Mouse (Mus musculus): ENCODE data around the gene Tmf1.

Gene Tmf1

DNA sequence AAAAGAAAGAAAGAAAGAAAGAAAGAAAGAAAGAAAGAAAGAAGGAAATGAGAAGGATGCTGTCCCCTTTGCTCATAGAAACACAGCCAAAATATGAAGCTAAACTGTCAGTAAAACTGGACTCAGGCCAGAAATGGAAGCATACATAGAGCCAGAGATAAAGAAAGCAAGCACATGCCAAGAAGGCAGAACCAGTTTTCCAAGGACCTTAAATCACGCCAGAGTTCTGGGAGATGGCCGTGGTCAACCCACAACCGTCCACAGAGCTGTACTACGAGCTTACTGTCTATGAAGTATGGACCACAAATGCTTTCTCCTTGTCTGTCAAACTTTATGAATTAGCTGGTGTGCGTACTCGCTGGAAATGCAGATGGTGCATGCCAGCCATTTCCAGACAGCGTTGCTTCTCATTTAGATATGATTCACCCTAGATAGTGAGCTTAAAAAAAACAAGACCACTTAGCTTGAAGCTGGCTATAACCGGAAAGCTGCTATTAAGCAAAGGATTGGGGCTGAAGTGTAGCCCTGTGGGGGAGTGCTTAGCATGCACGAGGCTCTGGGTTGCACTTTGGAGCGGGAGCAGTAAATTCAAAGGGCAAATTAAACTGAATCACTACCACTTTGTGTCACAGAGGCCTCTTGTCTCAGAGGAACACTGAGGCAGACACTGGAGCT is 54.4 kb downstream of the Tmf1 start:
- in situ Hi-C loops (cut with MboI; ENCODE audit: low pct_unique_long_range_greater_than_20kb in 1 of 2, low sequenced_read_pairs in 2 of 2, unreplicated experiment in 1 of 2) = no loop called here

DNA sequence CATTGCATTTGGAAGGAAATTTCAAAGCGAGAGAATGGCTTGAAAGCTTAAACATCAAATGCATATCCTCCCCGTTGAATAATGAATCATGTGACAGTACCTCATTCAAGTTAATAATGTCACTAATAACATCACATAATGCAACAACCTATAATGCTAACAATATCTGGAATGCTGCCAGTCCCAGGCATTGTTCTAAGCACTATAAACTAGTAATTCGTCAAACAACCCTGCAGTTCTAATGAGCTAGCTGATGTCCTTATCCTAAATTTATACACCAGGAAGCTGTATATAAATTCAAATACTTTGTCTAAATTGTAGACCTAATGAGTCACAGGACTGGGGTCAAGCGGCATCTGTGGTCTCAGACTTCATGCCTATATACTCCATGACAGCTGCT is 58.0 kb downstream of the Tmf1 start:
- in situ Hi-C loops (cut with MboI; ENCODE audit: low pct_unique_long_range_greater_than_20kb in 1 of 2, low sequenced_read_pairs in 2 of 2, unreplicated experiment in 1 of 2) = no loop called here

GRCm38 (mm10) chr6:97118327-97118726 is 60.6 kb downstream of the Tmf1 start:
- in situ Hi-C loops (cut with MboI; ENCODE audit: low pct_unique_long_range_greater_than_20kb in 1 of 2, low sequenced_read_pairs in 2 of 2, unreplicated experiment in 1 of 2) = no loop called here

GRCm38 (mm10) chr6:97116896-97117295 is 62.0 kb downstream of the Tmf1 start:
- in situ Hi-C loops (cut with MboI; ENCODE audit: low pct_unique_long_range_greater_than_20kb in 1 of 2, low sequenced_read_pairs in 2 of 2, unreplicated experiment in 1 of 2) = no loop called here

- in situ Hi-C loops (cut with MboI; ENCODE audit: low pct_unique_long_range_greater_than_20kb in 1 of 2, low sequenced_read_pairs in 2 of 2, unreplicated experiment in 1 of 2) = no loop called here
Observed at GRCm38 (mm10) chr6:97114821-97115220, 64.1 kb downstream of the Tmf1 start.

DNA sequence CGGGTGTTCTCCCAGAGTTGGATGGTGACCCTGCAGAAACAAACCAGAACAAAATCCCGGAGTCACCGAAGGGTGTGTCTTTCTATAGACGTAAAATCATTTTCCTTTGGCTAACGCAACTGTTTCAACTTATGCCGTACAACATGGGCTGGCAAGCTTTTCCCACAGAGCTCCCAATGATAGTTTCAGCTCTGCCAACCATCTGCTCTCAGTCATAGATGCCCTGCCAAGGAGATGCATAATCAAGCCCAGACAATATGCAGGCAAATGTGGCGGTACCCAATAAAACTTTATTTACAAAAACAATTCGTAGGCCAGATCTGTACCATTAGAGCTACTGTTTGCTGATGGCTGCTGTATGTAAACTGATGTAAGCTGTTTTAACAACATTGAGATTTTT is 66.7 kb downstream of the Tmf1 start:
- in situ Hi-C loops (cut with MboI; ENCODE audit: low pct_unique_long_range_greater_than_20kb in 1 of 2, low sequenced_read_pairs in 2 of 2, unreplicated experiment in 1 of 2) = no loop called here

GRCm38 (mm10) chr6:97106777-97107176 is 72.1 kb downstream of the Tmf1 start:
- in situ Hi-C loops (cut with MboI; ENCODE audit: low pct_unique_long_range_greater_than_20kb in 1 of 2, low sequenced_read_pairs in 2 of 2, unreplicated experiment in 1 of 2) = loop anchor here (5.0 to 10.0 kb wide), 4 partner anchors 79 to 262 kb away; no protein-coding TSS in a partner anchor

- in situ Hi-C loops (cut with MboI; ENCODE audit: low pct_unique_long_range_greater_than_20kb in 1 of 2, low sequenced_read_pairs in 2 of 2, unreplicated experiment in 1 of 2) = loop anchor here (5.0 to 10.0 kb wide), 4 partner anchors 79 to 261 kb away; no protein-coding TSS in a partner anchor
Observed at GRCm38 (mm10) chr6:97106106-97106505, 72.8 kb downstream of the Tmf1 start.

DNA sequence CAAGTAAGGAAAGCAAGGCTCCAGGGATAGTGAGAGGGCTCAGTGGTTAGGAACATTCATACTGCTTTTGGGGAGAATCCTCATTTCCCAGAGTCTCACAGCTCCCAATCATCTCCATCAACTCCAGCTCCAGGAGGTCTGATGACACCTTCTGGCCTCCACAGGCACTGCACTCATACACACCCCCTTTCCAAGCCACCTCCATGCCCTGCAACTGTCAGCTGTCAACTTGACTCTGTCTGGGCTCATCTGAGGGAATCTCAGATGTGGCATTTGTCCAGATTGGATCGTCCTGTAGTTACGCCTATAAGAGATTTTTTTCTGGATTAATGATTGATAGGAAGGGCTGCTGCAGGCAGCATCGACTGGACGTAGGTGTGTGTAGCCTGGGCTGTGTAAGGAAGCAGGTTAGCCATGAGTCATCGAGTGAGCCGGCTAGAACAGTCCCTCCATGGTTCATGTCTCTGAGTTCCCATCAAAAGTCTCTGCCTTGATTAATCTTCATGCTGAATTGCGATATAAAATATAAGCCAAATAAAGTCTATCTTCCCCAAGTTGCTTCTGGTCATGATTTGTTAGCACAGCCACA is 74.6 kb downstream of the Tmf1 start:
- in situ Hi-C loops (cut with MboI; ENCODE audit: low pct_unique_long_range_greater_than_20kb in 1 of 2, low sequenced_read_pairs in 2 of 2, unreplicated experiment in 1 of 2) = loop anchor here in 1 of 2 experiments (10.0 kb wide), 2 partner anchors 80 to 260 kb away; no protein-coding TSS in a partner anchor

All from mouse embryonic stem cell (cell line).